Mouse (Mus musculus) right cerebral cortex, adult 18-20 months (tissue): ENCODE results near the gene Zfp507.
A peak's percentile ranks its signal among the peaks of the same experiment; 100 is the strongest.

Source experiments
- DNase-seq: peaks from one replicate; pipeline ENCODE4 v3.0.0; 2022; ENCODE audit warnings: mixed read lengths

Zfp507 gene

DNA sequence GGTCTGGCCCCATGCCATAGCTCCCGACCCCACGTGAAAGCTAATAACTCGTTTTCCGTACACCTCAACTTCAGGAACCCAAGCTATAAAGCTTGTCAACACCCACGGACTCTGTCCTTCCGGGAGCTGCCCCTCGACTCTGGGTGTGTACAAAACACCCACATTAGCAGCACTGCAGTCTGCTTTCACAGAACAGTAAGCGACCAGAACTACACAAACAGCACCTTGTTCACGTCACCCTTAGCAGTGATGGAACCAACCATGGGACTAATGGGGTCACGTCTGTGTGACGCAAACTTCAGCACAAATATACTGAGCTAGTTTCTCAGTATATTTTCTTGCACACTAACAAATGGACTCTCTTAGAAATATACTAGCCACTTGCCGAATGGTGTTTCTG, 28.7 kb downstream of the Zfp507 start:
- no peak for DNase-seq

DNA sequence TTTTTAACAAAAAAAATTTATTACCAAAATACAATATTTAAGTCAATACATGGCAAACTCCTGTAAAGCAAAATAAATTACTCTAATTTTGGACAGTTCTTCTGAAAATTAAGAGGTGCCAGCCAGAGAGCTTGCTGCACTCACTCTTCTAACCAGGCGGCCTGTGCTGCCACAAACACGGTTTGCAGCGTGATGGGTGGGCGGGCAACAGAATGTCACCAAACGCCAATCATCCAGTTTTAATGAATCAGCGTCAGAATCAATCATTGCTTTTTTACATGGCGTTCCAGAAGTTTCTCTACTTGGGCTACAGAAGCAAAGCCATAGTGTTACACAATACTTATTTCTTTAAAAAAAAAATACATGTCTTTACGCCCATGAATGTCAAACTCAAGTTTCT, 30.5 kb downstream of the Zfp507 start:
- no peak for DNase-seq

DNA sequence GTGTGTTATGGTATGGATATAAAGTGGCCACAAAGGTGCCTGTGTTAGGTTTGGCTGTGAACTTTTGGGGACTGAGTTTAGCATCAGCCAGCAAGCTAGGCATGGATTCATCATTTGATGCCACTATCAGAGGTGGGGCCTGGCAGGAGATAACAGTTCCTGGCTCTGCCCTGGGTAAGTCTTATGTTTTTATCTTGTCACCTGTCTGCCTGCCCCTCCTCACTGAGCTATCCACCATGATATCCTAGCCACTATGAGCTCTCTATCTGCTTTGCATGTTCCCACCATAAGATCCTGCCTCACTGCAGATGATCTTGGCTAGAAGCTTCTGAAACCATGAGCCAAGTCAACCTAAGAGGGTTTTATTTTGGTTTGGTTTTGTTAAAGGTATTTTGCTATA, 31.7 kb downstream of the Zfp507 start:
- no peak for DNase-seq

DNA sequence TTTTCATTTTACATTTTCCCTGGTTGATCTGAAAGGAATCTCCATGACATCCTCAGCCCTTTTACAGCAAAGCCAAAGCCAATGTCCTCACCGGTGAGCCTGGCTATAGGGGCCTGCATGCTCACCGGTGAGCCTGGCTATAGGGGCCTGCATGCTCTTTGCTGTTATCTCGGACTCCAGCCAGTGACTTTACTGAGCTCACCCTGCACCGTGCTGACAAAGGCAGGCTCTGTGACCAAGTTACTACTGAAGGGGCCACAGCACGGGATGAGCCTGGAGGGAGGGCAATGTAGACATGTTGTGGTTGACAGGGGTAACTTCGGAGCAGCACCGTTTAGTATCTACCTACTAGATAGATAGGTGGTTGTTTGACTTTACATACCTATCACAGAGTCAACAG, 32.7 kb downstream of the Zfp507 start:
- DNase-seq: no peak

DNA sequence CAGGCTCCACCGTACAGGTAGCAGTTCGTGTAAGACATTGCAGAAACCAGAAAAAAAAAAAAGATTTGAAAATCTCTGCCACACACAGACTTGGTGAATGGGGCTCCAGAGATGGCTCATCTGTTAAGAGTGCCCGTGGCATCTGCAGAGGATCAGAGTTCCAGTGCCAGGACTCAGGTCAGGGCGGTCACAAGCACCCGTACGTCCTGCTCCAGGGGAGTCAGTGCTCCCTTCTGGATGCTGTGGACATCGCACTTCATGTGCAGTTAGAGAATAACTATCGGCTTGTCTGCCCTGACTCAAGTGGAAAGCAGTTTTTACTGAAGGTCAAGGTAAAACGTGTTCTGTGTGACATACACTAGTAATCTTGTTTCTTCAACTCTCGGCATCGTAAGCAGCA, 38.3 kb downstream of the Zfp507 start:
- DNase-seq: no peak

DNA sequence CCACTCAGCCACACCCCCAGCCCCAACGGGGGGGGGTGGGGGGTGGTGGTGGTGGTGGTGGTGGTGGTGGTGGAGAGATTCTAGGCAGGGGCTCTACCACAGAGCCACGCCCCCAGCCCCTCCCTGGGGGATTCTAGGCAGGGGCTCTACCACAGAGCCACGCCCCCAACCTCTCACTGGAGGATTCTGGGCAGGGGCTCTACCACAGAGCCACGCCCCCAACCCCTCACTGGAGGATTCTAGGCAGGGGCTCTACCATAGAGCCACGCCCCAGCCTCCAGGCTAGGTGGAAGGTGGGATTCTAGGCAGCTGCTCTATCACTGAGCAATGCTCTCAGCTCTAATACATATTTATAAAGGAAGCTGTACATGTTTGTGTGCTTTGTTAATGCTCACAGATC, 41.0 kb downstream of the Zfp507 start:
- DNase-seq: no peak

DNA sequence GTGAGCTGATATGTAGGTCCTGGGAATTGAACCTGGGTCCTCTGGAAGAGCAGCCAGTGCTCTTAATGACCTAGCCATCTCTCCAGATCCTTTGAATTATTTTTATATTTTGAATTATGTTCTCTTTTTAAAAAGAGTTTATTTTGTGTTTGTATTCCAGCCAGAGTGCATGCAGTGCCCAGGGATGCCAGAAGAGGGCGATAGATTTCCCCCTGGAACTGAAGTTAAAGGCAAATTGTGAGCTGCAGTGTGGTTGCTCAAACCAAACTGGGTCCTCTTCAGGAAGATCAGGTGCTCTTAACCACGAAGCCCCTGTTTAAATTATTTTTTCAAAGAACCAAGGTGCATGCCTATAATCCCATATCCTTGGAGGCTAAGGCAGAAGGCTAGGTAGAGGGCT, 43.2 kb downstream of the Zfp507 start:
- DNase-seq: no peak

DNA sequence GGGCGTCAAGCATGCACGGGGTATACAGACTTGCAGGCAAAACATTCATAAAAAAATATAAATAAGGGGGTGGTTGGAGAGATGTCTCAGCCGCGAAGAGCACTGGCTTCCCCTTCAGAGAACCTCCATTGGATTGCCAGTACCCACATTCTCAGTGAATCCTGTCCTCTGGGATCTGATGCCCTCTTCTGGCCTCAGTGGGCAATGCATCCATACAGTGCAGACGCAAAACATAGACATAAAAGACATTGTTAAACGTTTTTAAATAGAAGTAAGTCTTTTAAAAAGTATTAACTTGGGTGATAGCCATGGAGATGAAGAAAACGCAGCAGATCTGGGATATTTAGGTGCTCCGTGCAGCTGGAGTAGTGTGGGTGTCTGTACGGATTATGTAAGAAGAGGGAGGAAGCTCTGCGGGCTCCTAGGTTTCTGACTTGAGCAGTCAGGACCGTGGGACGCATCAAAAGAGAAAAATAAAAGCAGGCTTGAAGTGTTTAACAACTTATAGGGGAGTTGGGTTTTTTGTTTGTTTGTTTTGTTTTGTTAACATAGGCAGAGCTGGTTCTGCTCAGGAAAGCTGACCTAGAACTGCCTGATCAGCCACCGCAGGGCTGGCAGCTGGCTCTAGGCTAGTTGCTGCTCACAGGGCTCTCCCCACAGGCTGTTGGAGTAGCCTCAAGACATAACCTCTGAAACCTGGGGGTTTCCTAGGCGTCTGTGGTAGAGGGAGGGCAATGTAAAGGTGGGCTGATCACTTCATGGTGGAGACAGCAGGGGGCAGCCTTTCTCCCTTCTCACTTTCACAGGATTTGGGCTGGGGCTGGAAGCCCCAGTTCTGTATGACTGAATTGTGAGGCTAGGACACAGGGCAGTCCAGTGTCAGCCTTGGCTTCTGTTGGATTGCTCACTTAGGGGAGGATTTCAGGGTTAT, 46.0 kb downstream of the Zfp507 start:
- peak; percentile 64 for DNase-seq

DNA sequence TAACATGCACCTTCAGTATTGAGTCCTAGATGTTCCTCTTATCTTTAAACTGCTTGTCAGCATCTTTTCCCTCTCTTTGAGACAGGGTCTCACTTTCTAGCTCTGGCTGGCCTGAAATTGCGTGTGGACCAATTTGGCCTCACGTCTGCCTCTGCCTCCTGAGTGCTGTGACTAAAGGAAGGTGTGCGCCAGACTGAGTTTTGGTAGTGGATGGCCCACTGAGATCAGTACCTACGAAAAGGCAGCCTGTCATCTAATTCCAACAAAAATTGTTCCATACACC, 48.0 kb downstream of the Zfp507 start:
- no peak for DNase-seq

DNA sequence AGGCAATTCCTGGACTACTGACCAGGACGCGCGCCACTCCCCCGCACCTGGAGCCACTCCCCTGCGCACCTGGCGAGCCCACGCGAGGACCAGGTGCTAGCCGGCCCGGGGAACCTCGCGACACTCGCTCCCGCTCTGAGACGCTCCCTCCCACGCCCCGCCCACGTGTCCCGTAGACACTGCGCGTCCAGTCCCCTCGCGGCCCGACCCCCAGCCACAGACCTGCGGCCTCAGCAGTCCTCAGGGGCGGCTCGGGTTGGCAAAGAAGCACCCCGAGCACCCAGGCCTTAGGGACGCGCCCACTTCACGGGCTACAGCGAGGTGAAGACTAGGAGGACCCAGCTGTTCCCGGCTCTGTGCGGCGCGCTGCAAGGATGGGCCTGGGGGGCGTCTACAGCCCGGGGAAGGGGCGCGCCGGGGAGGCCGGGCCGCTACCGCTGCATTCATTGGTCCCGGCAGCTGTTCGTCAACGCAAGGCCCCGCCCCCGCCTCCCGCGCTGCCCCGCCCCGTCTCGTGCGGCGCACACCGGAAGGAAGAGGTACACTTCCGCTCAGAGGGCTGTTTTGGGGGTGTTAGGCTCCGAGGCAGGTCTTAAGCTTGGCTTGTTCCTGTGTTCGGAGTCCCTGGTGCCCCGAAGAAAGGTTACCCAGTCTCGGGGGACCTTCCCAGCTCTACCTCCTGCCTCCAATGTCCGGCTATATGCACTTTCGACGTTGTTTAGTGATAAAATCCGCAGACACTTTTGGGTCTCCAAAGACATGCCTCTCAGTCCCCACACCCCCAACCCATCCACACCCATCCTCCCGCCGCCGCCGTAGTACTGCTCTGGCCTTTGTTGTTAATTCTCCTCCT, 48.5 kb downstream of the Zfp507 start, which contains the start of gene Dpy19l3:
TSS of gene Dpy19l3 (minus strand) at position 422 of the 853 bp plus-strand sequence.
- DNase-seq: peak; percentile 86

DNA sequence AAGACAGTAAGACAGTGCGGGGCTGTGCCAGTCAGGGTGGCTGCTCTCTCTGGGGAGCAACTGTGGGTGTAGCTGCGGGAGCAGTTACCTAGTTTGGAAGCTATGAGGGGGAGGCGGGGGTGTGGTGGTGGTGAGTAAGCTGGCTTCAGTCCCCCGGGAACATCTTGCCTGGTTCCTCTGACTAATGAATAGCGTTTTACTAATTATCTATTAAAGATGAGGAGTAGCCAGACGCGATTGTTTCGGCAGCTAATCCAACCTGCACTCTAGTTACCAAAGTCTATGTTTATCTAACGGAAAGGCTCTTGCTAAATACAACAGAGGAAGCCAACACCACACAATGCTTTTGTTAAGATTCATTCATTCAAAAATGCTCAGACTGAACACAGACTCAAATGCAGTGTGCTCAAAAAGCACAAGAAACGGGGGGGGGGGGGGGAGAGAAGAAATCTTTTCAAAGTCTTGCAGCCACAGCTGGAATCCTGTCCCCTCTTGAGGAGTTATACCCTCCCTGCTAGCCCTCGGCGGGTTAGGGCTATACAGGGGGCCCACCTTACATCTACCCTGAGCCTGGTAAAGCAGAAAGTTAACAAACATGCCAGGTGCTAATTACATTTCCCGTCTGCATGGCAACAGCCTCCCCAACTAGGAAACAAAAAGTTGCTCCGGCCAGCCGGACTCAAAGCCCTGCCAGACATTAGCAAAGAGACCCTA, 49.3 kb downstream of the Zfp507 start:
- DNase-seq: peak; percentile 80

DNA sequence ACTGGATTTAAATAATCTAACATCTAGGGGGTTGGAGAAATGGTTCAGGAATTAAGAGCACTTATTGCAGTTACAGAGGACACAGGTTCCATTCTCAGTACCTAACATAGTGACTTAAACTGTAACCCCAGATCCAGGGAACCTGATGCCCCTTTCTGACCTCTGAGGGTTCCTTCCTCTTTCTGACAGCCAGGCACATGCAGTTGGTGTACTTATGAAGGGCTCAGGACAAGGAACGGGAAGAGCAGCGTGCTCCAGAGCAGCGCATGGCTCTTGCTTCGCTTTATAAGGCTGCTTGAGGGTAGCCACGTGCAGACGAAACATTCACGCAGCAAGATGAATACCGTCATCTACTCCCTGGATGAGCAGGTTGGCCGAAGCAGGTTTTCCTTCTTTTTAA, 51.9 kb downstream of the Zfp507 start:
- DNase-seq: no peak

DNA sequence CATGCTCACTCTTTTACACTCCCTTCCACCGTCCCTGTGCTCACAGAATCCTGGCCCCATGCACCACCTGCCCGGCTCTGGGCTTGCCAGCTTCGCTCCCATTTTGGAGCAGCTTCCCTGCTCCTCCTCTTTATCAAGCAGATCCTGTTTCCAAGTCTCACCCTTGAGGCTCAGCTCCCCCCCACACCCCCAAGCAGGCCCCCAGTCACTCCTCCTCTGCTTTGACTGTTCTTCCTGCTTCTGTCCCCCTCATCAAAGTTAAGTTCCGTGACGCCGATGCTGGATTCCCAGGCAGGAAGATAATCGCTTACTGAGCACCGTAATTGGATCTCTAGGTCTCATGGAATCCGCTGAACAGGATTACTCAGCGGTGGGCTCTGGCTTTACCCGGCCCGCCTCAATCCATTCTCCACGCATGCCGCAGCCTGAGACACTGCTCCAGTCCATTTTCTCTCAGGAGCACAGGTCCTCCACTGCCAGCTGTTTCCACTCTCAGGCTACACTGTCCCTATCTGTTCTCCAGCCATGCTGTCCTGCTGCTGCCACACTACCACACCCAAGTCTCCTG, 55.3 kb downstream of the Zfp507 start:
- DNase-seq: no peak

DNA sequence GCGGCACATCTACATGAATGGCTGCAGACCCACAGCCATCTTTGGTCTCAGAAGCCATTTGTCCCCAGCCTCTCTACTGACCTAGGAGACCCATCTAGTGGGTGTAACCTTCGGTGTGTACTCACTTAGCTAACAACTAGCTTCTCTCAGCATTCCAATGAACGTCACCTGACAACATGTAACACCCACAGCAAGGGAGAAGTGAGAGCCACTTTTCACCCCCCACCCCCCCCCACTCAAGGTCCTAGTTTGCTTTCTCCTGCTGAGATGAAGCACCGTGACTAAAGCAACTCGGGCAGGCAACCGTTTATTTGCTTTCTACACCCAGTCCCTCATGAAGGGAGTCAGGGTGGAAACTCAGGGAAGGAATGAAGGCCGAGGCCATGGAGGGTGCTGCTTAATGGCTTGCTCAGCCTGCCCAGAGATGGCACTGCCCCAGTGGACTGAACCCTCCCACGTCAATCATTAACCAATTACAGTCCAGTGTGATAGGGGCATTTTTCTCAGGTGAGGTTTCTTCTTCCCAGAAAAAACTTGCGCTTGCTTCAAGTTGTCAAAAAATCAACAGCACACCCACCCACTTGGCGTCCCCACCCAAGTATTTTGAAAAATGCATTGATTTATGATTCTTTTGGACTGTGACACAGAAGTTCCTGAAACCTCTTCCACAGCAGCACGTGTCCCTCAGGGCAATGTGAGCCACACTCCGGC, 56.0 kb downstream of the Zfp507 start:
- no peak for DNase-seq

DNA sequence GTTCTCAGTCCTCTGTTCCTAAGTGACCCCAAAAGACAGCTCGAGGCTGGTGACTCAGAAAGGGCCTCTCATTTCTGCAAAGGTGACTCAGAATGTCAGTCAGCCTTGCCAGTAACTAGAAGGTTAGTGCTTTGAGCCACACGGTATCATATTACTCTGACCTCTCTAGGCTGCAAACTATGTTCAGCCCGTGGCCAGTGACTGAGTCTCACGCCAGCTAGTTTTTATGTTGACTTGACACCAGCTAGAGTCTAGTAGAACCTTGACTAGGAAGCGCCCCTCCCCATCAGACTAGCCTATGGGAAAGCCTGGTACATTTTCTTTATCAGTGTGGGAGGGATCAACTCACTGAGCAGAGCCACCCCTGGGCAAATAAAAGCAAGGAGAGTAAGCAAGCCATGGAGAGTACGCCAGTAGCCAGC, 57.5 kb downstream of the Zfp507 start:
- no peak for DNase-seq

DNA sequence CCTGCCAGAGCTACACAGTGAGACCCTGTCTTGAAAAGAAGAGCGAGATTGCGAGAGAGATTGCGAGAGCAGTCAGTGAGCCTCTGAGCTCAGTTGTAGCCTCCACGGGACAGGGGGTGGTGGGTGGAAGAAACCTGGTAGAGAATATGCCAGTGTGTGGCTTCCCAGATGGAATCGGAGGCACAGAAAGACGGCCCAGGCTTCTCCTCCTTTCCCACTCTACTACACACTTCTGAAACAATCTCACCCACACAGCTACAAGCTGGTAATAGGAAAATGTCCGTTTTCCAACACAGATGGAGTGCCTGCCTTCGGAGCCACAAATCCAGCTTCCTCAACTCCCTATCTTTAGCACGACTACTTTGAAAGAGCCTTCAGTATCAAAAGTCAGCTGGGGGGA, 58.0 kb downstream of the Zfp507 start:
- DNase-seq: peak; percentile 86

DNA sequence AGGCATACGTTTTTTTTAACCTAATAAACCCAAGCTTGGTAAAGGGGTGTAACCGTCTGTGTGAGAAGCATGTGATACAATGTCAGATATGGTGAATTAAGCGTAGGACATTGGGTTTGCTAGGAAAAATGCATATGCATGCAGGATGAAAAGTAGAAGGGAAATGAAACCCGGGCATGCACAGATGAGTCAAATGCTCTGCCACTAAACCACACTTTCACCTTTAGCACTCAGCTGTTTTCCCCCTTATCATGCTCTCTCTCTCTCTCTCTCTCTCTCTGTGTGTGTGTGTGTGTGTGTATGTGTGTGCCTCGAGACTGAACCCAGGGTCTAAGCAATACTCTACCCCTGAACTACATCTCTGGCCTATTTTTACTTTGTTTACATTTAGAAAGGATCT, 60.5 kb downstream of the Zfp507 start:
- no peak for DNase-seq

DNA sequence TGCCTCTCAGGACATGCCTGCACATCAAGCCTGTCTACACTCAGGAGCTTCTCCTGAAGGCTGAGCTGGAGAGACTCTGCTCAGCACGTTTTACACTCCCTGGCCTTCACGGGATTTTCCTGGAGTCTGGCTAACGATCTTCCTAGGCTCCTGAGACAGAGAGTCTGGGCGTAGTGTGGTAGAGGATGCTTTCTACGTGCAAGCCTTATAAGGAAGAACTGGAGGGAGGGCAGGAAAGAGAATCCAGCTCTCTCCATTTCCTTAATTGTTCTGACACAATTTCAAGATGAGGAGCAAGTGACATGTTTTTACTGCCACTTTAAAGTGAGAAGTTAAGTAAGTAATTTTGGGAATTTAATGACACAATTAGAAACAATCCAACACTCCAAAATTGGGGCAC, 60.9 kb downstream of the Zfp507 start:
- DNase-seq: no peak

DNA sequence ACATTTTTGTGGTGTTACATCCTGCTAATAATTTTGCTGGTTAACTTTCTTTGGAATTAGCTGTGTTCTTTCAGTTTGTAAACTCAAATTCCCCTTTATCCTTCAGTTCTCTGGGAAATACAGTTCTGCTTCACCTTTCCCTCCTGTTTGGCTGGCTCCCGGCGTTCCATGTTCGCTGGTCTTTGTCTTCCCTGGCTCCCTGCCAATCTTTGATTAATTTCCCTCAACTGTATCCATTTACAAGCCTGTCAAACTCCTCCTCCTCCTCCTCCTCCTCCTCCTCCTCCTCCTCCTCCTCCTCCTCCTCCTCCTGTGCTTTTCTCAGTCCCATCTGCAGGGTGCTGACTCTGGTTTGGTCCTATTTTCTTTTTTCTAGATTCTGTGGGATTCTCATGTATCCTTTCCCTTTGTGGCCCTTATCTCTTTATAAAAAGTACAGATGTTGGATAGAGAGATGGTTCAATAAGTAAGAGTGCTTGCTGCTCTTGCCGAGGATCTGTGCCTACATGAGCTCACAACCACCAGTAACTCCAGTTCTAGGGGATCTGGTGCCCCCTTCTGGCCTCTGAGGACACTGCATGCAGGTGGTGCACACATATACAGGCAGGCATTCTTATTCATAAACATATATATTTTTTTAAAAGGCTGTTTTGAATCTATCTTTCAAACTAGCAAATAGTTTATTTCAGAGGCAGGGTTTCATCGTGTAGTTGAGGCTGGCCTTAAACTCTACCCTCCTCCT, 62.1 kb downstream of the Zfp507 start:
- no peak for DNase-seq

DNA sequence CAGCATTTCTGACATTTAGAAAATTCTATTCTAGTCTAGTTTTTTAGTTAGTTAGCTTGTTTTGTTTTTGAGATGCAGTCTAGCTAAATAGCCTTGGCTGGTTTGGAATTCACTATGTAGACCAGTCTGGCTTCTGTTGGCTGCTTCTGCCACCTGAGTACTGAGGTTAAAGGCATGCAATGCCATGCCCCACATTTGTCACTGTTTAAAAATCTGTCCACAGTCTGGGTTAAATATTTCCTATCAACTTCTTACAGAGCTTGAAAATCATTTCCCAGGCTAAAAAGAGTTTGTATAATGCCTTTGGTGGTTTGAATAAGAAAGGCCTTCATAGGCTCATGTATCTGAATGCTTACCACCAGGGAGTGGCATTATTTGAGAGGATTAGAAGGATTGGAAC, 63.9 kb downstream of the Zfp507 start:
- no peak for DNase-seq

DNA sequence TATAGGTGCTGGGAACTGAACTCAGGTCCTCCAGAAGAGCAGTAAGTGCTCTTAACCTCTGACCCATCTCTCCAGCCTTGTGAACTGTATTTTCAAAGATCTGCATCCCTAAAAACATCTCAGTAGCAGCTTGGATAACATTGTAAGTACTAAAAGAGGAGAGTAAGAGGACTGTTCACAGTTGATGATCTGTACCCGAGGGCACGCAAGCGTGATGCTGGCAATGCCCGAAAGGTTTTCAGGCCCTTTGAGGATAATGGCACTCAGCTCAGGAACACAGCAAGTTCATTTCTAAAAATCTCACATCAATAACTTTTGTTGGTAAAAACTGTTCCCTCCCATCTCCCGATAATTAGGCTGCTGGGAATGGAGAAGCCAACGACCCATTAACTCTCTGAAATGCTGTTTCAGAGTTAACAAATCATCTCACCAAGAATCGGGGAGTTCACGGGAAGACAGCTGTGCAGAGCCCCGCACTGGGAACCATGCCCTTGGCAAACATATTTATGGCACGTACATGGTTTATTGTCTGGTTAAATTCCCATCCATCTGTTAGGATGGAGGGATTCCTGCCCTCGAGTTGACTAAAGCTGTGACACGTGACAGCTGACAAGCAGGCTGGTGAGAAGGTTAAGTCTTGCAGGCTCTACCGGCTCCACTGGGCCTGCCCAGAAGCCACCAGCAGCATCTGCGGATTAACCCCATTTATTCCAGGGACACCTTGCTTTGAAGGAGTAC, 69.3 kb downstream of the Zfp507 start:
- DNase-seq: no peak
